Mouse (Mus musculus) spleen, adult 2 months (tissue): ENCODE results near the gene Ccnf. TPM values are rescaled to one million over a fixed set of nuclear protein-coding genes. Genes with fewer than 3 reads are reported as not detected.

Experiments
- DNase-seq, 2 experiments: peaks; one replicate each; pipeline versions ENCODE4 v3.0.0 to v3.0.0-alpha.2; 2012 to 2021; ENCODE audit warnings: low spot score in 2 of 2, low read depth in 1 of 2
- H3K27ac ChIP-seq: fragments of 200-500 bp; 2 replicates; pipeline ENCODE4 v1.5.1; 2012; ENCODE audit warnings: low read length, inconsistent platforms; ENCODE audit not compliant: insufficient read depth
- H3K27me3 ChIP-seq: fragments of 200-500 bp; 2 replicates; pipeline ENCODE4 v1.6.1; 2012; ENCODE audit warnings: mild to moderate bottlenecking, moderate library complexity, low read length, inconsistent platforms; ENCODE audit not compliant: control insufficient read depth, insufficient read depth
- H3K36me3 ChIP-seq: fragments of 200-500 bp; 2 replicates; pipeline ENCODE4 v1.6.1; 2012; ENCODE audit warnings: mild to moderate bottlenecking, low read length, inconsistent platforms; ENCODE audit not compliant: control insufficient read depth, insufficient read depth
- H3K4me1 ChIP-seq: fragments of 200-500 bp; 2 replicates; pipeline ENCODE4 v1.6.1; 2011; ENCODE audit warnings: inconsistent platforms; ENCODE audit not compliant: control insufficient read depth, insufficient read depth, insufficient read length
- H3K4me3 ChIP-seq: fragments of 200-500 bp; 2 replicates; pipeline ENCODE4 v1.5.1; 2011; ENCODE audit warnings: mild to moderate bottlenecking, inconsistent platforms; ENCODE audit not compliant: insufficient read depth, insufficient read length; ENCODE audit errors: extremely low read depth
- CTCF ChIP-seq: fragments of 200-500 bp; IDR thresholded peaks from 2 replicates; pipeline ENCODE4 v1.5.1; 2011; ENCODE audit warnings: mild to moderate bottlenecking, inconsistent platforms; ENCODE audit not compliant: insufficient read depth, insufficient read length, insufficient replicate concordance; ENCODE audit errors: extremely low read depth
- POLR2A ChIP-seq: fragments of 200-500 bp; IDR thresholded peaks from 2 replicates; pipeline ENCODE4 v1.6.1; 2011; ENCODE audit warnings: low read depth, low read length, inconsistent platforms
- WGBS: fragments of 180-500 bp; shearing (Covaris S2); methylation state at CpG from one replicate; pipeline ENCODE4 v1.1.7; 2018; 5-methylcytosine and 5-hydroxymethylcytosine counted together
- polyA plus RNA-seq: library from polyadenylated mRNA; depleted of rRNA; stranded (reverse); fragments of >200 nt; gene quantifications from 2 replicates; pipeline ENCODE4 v1.2.3, GENCODE M21; 2012

The Ccnf gene
- polyA plus RNA-seq, 1 experiment = 9.7 TPM

DNA sequence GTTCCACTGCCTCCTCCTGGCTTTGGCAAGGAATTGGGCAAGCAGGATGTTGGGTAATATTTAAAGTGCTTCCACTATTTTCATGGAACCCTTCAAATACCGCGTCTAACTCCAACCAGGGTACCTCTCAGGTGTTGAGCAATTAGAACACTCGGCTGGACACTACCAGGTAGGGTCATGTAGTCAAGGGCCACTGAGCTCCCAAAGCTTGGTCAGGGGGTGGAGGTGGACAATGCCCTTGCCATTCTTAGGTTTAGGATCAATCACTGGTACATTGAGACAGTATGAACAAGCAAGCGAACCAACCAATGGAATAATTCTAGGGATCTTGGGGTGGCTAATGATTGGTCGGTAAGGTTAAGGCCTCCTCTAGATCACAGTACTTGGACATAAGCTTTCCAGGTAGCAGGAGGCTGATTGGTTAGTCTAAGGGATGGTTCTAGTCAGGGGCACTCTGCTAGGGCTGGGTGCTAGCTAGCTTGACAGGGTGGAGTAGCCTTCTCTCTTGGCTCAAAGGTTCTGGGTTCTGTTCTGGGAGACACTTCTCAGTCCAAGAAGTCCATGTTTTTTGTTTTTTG, 38.8 kb downstream of the Ccnf start:
- 50% methylated on average over 5 of the region's 5 CpGs for WGBS
- TF ChIP-seq POLR2A = no peak
- no peak for TF ChIP-seq CTCF
- DNase-seq = no peak
- Histone ChIP-seq H3K36me3 (peaks cover 8% of the 10 kb centered on the region), H3K4me3 (peak overlapping the region; percentile 41; the same call in 1 of the 2 replicates), H3K27ac (no peak overlapping the region), H3K4me1 (peaks cover 9% of the 10 kb centered on the region), H3K27me3 (peaks cover 17% of the 10 kb centered on the region)

GRCm38 (mm10) chr17:24211631-24212440, 39.4 kb downstream of the Ccnf start:
- 8% methylated on average over 37 of the region's 37 CpGs for WGBS

GRCm38 (mm10) chr17:24210591-24210990, 40.7 kb downstream of the Ccnf start:
- Histone ChIP-seq H3K27me3 (peaks cover 25% of the 10 kb centered on the region), H3K4me3 (no peak overlapping the region), H3K4me1 (peaks cover 23% of the 10 kb centered on the region), H3K36me3 (peaks cover 3% of the 10 kb centered on the region; the same call in 1 of the 2 replicates), H3K27ac (no peak overlapping the region)
- no peak for DNase-seq
- TF ChIP-seq POLR2A (no peak), CTCF (no peak)
- 79% methylated on average over 3 of the region's 3 CpGs for WGBS

More at GRCm38 (mm10) chr17:24211631-24212440, 39.4 kb downstream of the Ccnf start:
- Histone ChIP-seq H3K27me3 (peaks cover 20% of the 10 kb centered on the region), H3K4me1 (peaks cover 11% of the 10 kb centered on the region), H3K27ac (no peak overlapping the region), H3K4me3 (peak overlapping the region; percentile 41; the same call in 1 of the 2 replicates), H3K36me3 (peaks cover 7% of the 10 kb centered on the region)
- no peak for DNase-seq
- TF ChIP-seq CTCF = no peak
- no peak for TF ChIP-seq POLR2A

DNA sequence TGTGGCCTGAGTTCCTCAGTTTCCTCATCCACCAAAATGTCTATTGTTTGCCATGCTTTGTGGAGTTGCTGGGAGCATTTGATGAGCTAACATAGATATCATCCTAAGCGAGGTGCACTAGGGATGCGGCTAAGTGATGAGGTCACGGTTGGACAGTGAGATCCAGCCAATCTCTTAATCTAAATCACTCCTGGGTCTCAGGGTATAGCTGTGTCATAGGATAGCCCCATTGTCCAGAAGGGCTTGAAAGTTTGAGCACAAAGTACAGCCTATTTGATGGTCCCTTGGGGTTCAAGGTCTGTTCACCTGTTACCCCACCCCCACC, 41.4 kb downstream of the Ccnf start:
- no peaks in the 10 kb centered on the region for H3K36me3 ChIP-seq
- 88% methylated on average over 3 of the region's 3 CpGs for WGBS
- H3K27ac ChIP-seq = no peak overlapping the region
- TF ChIP-seq POLR2A = no peak
- TF ChIP-seq CTCF = no peak
- peaks cover 24% of the 10 kb centered on the region for H3K4me1 ChIP-seq
- no peak overlapping the region for H3K4me3 ChIP-seq
- peaks cover 25% of the 10 kb centered on the region for H3K27me3 ChIP-seq
- DNase-seq = no peak

GRCm38 (mm10) chr17:24209043-24209915, 42.0 kb downstream of the Ccnf start, which contains the start of gene Ntn3:
TSS of gene Ntn3 (minus strand) at chr17:24209531.
- no peak for DNase-seq
- Histone ChIP-seq H3K4me1 (peaks cover 24% of the 10 kb centered on the region), H3K4me3 (peak within 1 kb of the TSS; percentile 22; the same call in 1 of the 2 replicates), H3K27ac (no peak within 1 kb of the TSS), H3K36me3 (no peaks in the 10 kb centered on the region), H3K27me3 (peaks cover 25% of the 10 kb centered on the region)
- WGBS = 18% methylated on average over 35 of the region's 43 CpGs
- TF ChIP-seq POLR2A (no peak), CTCF (no peak)

GRCm38 (mm10) chr17:24208641-24209042, 42.6 kb downstream of the Ccnf start:
- H3K36me3 ChIP-seq = no peaks in the 10 kb centered on the region
- H3K27me3 ChIP-seq = peaks cover 25% of the 10 kb centered on the region
- H3K27ac ChIP-seq = no peak overlapping the region
- H3K4me1 ChIP-seq = peaks cover 24% of the 10 kb centered on the region
- 24% methylated on average over 29 of the region's 29 CpGs for WGBS
- H3K4me3 ChIP-seq = peak overlapping the region; percentile 22; the same call in 1 of the 2 replicates
- DNase-seq = no peak
- no peak for TF ChIP-seq CTCF
- TF ChIP-seq POLR2A = no peak
